Mouse (Mus musculus): ENCODE measurements around the gene Phkb.

DNA sequence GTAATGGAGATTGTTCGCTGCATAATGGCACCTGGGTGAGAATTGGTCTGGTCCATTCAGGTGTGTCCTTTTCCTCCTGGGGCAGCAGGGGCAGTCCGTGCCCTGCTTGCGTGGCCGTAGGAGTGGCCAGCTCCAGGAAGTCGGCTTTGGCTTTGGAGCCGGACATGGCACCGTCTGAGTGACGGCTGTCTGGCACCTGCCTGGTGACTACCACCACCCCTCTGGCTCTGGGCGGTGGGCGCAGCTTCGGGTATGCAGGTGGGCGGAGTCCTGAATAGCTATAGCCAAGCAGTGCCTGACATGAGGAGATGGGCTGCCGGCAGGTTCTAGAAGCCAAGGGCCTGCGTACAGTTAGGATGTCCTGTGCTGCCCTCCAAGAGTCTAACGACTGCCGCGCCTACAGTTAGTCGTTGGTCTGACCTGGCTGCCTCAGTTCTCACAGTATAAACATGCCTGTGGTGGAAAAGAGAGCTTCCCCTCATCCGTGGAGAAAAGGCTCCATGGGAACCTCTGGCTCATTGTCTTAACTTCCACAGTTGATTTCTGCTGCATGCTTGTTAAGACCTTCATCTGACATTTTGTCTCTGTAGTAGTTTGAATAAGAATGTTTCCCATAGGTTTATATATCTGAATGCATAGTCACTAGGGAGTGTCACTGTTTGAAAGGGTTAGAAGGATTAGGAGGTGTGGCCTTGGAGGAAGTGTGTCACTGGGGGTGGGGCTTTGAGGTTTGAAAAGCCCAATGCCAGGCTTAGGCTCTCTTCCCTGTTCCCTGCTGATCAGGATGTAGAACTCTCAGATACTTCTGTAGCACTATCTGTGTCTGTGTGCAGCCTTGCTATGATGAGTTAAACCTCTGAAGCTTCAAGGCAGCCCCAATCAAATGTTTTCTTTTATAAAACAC lies 13.7 kb downstream of the Phkb start:
- TF ChIP-seq CTCF (IDR thresholded peaks at IDR 0.05; ENCODE audit: low read depth) (no peak), EP300 (IDR thresholded peaks at IDR 0.05; ENCODE audit: low read depth) (no peak)

Measured in liver, embryonic 14.5 days (tissue).